Mouse (Mus musculus) heart, postnatal 25 days (tissue): ENCODE measurements around the gene Srrd. TPM values are rescaled to one million over a fixed set of nuclear protein-coding genes. Genes with fewer than 3 reads are reported as not detected.

ENCODE experiments used
- DNase-seq: peaks from one replicate; pipeline ENCODE4 v3.0.0; 2022; ENCODE audit warnings: low spot score
- intact Hi-C: fragments of 180-260 bp; cut with DNase I; formaldehyde crosslinking; loops from one replicate; pipeline ENCODE4 v1.15.1; 2025
- total RNA-seq, 2 experiments: library from RNA; stranded (reverse); gene quantifications; 2 replicates each; pipeline ENCODE4 v1.2.3; 2021

Gene Srrd
- total RNA-seq, 2 experiments from 2014 or later, result 7.5 to 8.1 TPM

DNA sequence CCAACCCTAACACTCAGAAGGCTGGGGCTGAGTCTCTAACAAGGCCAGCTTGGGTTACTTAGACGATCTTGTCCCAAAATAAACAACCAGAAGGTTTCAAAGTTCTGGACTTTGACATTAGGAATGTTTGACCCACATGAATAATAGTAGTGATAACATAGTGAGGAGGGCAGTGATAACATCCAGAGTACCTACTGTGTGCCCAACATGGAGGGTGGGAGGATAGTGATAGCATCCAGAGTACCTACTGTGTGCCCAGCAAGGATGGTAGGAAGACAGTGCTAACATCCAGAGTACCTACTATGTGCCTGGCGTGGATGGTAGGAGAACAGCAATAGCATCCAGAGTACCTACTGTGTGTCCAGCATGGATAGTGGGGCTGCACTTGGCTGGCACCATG lies 49.0 kb downstream of the Srrd start:
- intact Hi-C loops, result no loop called here
- DNase-seq, result no peak

- intact Hi-C loops, result no loop called here
- DNase-seq, result no peak
Observed at GRCm38 (mm10) chr5:112292343-112292980, 50.4 kb downstream of the Srrd start.

DNA sequence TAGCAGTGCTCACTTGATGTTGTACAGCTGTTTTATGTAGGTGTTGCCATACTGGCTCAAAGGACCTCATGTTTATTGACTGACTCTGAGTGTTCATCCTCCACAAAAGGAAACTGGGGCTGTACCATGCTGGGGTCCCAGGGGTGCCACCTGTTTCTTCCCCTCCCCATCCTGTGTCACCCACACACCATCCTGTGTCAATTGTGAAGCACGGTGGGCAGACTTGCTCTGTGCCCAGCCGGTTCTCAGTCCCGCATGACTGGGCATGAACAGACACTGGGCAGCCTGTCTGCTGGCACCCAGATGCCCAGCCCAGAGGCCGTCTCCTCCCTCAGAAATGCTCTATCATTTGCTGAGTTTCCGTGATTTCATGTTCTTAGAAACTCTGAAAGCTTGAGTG lies 51.0 kb downstream of the Srrd start:
- no peak for DNase-seq
- intact Hi-C loops, result no loop called here

DNA sequence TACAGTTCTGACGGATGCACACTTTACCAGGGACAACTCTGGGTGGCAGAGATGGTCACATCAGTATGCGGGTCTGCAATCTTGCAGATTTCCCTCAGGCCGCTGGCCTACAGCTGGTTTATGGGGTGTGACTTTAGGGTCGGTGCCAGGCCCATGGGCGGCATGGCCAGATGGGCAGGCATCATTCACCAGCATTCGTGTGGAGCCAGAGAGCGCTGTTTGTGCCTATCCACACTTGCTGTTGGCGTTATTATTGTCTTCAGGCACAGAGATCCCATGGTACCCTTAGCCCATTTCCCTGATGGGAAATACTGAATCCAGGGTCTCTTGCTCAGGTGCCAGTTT lies 52.3 kb downstream of the Srrd start:
- intact Hi-C loops, result no loop called here
- DNase-seq, result no peak

- no peak for DNase-seq
- intact Hi-C loops, result no loop called here
Observed at GRCm38 (mm10) chr5:112289819-112290535, 52.9 kb downstream of the Srrd start.

GRCm38 (mm10) chr5:112289236-112289635 lies 53.6 kb downstream of the Srrd start:
- intact Hi-C loops, result no loop called here
- DNase-seq, result no peak

DNA sequence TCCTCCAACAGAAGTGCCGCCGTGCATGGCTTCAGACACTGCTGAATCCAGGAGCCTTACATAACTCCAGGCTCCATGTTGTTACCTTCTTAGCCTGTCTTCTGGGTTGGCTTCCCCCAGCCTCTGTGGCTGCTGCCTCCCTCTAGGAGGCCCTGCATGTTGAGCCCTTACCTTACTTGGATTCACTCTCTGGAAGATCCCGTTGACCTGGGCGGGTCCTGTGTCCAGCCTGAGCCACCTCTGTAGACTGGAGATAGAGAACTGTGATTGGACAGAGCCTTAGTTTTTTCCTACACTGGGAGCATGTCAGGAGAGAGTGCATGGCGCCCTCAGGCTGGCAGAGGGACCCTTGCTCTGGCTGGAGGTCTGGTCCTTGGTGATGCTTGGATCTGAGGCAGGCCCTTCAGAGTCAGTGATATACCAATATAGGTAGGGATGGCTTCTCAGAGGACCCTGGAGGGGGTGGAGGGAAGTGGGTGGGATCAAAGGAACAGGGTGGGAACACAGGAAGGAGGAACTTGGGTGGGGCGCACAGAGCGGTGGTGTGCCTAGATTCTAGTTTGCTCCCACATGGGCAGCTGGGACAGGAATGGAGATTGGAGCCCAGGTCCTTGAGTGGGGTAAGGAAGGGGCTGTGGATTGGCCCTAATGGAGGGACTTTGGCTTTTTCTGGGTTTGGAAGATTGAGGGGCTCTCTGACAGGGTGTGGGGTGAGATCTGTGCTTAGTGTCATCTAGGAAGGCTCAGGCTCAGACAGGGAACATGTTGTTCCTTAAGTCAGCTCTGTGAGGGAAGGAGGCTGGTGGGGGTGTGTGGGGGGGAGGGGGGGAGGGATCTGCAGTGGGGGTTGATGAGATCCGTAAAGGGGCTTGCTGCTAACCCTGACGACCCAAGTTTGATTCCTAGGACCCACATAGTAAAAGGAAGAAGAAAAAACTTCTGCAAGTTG lies 54.4 kb downstream of the Srrd start:
- intact Hi-C loops, result no loop called here
- no peak for DNase-seq

DNA sequence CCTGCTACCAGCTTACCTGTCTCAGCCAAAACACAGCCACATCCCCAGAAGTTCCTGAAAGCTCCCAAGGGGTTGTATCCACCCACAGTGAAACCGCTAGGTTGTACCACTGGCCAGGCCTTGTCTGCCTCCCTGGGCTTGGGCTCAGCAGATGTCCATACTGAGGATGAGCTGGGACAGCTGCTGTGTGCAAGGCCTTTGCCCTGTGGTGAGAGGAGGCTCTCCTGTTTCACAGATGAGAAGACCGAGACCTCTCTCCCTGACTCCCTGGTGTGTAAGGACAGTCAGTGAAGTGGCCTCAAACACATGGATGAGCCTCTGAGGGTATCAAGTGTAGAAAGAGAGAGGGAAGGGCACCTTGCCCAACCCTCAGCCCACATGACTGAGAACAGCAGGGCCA lies 55.2 kb downstream of the Srrd start:
- no peak for DNase-seq

More for the DNA sequence above, 55.2 kb downstream of the Srrd start:
- intact Hi-C loops, result no loop called here

Other genes with a start within 250 kb of the Srrd start
- 10 to 100 TPM in 1 of 2 experiments, 1 to 10 TPM in 1; 8.9 to 10.3 TPM for gene Cryba4, start 90.5 kb downstream of the Srrd start, total RNA-seq
- gene Crybb1, start 87.2 kb downstream of the Srrd start, total RNA-seq, result 1 to 10 TPM; 2.5 to 2.9 TPM
- gene Tpst2, start 66.3 kb downstream of the Srrd start, total RNA-seq, result 10 to 100 TPM; 38.7 to 42.3 TPM
- 10 to 100 TPM; 16.3 to 17.9 TPM for gene Tfip11, start 16.7 kb downstream of the Srrd start, total RNA-seq
- gene Hps4, start within 50 bp of the Srrd start, total RNA-seq, result 10 to 100 TPM; 10.2 to 12.1 TPM
- gene Gm6583, start 13.0 kb upstream of the Srrd start, total RNA-seq, result not detected
- gene Asphd2, start 51.8 kb upstream of the Srrd start, total RNA-seq, result under 1 TPM; 0.65 to 0.70 TPM
- gene Gm6588, start 106.4 kb upstream of the Srrd start, total RNA-seq, result not detected
- under 1 TPM; 0.16 to 0.20 TPM for gene Sez6l, start 234.1 kb upstream of the Srrd start, total RNA-seq